Mouse (Mus musculus): ENCODE measurements around the gene Plcg2.
A peak's percentile ranks its signal among the peaks of the same experiment; 100 is the strongest.

The Plcg2 gene

GRCm38 (mm10) chr8:117646020-117646419 lies 147.9 kb downstream of the Plcg2 start:
- DNase-seq = peak; percentile 5

DNA sequence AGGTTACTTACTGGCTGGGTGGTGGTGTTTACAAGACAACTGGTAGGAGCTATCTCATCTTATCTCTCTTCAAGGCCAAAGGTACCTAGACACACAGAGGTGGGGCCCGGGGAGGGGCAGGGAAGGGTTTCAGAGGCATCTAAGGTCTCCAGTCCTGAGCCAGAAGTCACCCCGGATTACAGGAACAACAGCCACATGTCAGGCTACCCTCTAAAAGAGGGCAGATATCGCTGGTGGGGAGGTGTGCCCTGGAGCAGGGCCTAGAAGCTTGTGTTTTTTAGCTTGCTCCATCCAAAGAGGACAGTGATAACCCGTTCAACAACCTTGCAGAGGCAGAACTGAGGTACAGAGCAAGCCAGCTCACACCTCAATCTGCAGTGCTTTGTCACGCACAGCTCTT lies 148.3 kb downstream of the Plcg2 start:
- no peak for DNase-seq

DNA sequence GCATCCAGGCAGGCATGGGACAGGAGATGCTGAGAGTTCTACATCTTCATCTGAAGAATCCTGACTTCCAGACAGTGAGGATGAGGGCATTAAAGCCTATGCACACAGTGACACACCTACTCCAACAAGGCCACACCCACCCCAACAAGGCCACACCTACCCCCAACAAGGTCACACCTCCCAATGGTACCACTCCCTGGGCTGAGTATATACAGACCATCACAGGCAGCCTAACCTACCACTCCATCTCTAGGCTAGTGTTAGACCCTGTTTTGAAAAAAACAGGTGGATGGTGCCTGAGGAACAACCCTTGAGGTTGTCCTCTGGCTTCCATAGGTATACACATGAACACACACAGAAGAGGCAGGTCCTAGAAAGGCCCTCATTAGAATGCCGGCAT lies 154.2 kb downstream of the Plcg2 start:
- no peak for DNase-seq

GRCm38 (mm10) chr8:117658990-117659389 lies 160.9 kb downstream of the Plcg2 start:
- no peak for DNase-seq

DNA sequence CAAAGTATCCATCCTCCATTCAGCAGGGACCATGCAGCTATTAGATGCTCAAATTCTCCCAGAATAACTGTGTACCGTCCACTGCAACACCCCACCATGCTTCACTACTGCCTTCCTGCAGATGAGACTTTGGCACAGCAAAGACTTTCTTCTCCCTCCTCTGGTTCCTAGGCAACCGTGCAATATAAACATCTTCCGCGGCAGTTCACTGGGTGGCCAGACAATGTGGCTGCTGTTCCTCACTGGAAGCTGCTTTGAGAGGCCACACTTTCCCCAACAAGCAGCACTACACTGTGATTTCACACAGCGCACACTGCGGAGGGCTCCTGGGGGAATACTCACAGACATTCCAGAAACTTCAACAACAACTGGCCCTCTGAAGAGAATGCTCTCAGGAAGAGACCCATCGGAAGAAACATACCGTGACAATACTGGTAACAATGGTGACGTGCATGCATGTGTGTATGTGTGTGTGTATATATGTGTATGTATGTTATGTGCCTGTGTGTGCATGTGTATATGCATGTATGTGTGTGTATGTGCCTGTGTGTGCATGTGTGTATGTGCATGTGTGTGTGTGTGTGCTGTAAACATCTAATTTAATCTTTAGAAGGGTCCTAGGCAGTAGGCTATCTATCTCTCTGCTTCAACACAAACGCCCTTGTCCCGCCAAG lies 162.4 kb downstream of the Plcg2 start:
- no peak for DNase-seq

GRCm38 (mm10) chr8:117667349-117668124 lies 169.4 kb downstream of the Plcg2 start:
- no peak for DNase-seq

DNA sequence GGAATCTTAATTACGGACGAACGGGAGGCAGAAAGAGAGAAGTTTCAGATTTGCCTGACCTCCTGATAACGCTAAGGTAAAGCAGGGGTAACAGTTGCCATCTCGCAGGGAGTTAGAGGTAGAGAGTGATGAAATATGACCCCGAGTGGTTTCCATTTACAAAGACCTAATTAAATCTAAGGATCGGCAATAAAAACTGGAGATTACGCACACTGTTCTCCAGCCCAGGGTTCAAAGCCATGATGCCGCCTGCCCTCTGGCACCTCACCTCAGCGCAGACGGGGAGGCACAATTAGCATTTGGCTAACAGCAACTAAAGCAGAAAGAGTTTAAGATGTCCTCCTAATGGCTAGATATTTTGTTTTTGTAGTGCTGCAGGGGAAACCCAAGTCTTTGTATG lies 172.4 kb downstream of the Plcg2 start:
- DNase-seq = no peak

DNA sequence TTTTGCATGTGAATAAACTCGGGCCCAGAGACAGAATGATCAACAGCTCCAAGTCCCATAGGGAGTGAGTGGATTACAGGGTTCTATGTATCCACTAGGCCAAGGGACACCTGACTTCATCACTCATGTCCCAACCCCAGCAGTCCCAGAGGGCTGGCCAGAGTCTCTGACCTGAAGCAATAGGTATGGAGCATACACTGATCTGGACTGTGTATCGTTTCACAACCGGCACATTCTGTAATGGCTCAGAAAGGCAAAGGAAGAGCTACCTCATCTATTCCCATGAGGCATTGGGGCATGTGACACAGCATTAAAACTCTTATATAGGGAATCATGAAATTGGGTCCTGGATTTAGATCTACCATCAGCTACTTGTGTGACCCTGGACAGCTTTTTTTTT lies 174.5 kb downstream of the Plcg2 start:
- no peak for DNase-seq

GRCm38 (mm10) chr8:117673430-117673830 lies 175.3 kb downstream of the Plcg2 start, which contains the start of gene Sdr42e1:
Sdr42e1 (minus strand) TSS chr8:117673689.
- no peak for DNase-seq

DNA sequence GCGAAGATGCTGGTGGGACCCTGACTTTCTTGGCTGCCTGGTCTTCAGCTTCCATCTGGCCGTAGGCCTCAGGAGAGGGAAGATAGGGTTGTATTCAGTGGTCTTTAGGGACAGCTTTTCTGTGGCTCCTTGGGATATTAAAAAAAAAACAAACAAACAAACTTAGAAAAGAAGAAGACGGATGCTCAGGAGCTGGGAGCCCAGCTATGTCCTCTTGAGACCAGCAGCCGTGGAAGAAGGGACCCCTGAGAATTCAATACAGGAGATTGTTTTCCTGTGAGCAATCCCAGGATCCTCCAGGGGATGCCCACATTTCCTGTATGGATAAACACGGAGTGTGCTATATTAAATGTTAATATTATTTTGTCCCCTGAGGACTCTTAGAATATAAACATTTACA lies 177.1 kb downstream of the Plcg2 start:
- no peak for DNase-seq

DNA sequence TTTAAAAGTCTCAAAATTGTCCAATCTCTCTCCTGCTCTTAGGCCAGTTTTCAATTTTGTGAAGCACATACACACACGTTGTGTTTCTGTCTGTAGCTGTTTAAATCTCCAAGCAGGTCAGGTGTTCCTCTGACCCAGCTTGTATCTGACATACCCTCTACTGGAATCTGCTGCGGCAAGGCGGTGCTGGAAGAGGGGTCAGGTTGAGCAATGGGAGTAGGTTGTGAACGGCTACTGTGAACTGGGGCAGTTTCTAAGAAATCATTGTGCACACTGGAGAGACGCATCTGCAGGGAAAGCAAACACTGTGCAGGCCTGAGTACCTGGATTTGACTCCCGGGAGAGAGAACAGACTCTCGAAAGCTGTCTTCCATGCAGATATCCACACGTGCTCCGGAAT lies 178.4 kb downstream of the Plcg2 start:
- no peak for DNase-seq

DNA sequence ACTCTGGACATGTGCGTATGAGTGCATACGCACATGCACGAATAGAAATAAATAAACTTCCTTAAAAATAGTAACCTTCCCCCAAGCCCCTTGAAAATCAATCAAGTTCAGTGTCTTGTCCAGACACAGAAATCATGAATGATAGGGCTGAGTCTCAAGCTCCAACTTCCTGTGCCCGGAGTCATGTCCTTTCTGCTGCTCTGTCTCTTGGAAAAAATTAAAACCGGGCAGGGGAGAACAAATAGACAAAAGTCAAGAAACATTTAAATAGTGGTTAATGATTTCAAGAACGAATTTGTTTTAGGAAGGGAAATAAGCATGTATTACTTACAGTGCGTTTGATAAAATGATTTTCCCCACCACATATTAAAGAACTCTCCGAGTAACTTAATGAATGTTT lies 178.9 kb downstream of the Plcg2 start:
- no peak for DNase-seq

- no peak for DNase-seq
Observed at GRCm38 (mm10) chr8:117678650-117679049, 180.6 kb downstream of the Plcg2 start.

DNA sequence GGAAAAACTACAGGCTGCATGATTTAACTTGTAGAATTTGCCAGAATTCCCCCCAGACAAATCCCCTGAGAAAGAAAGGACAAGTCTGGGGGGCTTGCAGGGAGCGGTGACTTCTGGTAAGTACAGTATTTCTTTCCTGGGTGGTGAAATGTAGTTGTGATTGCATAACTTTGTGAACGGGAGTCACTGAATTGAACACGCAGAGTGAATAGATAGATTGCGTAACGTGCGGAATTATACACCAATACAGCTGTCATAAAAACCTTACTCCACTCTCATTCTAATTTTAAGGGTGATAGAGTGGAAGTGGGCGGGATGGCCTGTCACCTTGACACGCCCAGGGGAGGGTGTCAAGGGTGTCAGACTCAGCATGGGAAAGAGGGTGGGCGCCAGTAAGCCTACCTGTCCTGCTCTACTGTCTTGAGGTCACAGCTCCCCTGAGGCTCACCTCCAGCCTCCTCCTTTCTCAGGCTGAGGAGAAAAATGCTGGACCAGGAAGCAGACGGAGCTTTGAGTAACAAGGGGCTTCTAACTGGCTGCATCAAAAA lies 185.9 kb downstream of the Plcg2 start:
- no peak for DNase-seq

- no peak for DNase-seq
Observed at GRCm38 (mm10) chr8:117684504-117684903, 186.4 kb downstream of the Plcg2 start.
